Mouse (Mus musculus) kidney, adult 2 months (tissue): Measurements from ENCODE around the gene Pid1.

Experiments used
- CTCF ChIP-seq: fragments of 200-500 bp; conservative IDR thresholded peaks from 2 replicates; pipeline ENCODE4 v1.5.1; 2011; ENCODE audit warnings: low read depth, mild to moderate bottlenecking, control low read depth, low read length, moderate library complexity, mixed read lengths; ENCODE audit not compliant: insufficient read depth, insufficient read length
- POLR2A ChIP-seq: fragments of 200-500 bp; IDR thresholded peaks from one replicate; pipeline ENCODE4 v1.6.1; 2011; ENCODE audit warnings: low read depth, low read length, control low read depth

DNA sequence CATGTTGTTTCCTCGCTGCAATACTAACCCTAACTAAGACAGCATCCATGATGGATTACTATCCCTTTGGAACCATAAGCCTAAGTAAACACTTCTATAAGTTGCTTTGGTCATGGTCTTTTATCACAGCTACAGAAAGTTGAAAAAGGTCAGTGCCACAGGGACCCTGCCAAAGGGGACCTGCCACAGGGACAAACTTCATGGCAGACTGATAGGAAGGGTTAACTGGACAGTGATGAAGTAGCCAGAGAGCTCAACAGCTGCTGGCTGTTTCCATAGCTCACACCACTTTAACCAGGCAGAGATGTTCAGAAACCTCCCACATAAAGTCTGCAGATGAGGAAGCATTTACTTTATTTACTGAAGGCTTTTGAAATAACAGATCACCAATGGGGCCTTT, 287.0 kb downstream of the Pid1 start:
- TF ChIP-seq CTCF (no peak), POLR2A (no peak)
